Mouse (Mus musculus) adipocyte (in vitro differentiated cells): ENCODE measurements around the gene Fgf18.
A peak's percentile ranks its signal among the peaks of the same experiment; 100 is the strongest.

ENCODE experiments used
- DNase-seq: peaks from one replicate; pipeline ENCODE4 v3.0.0-alpha.2; 2016; ENCODE audit warnings: low spot score

Fgf18 gene

GRCm38 (mm10) chr11:33147171-33147571 is at the start of gene Fgf18:
Gene Fgf18, minus strand, starts transcription at chr11:33147400.
- DNase-seq: no peak

DNA sequence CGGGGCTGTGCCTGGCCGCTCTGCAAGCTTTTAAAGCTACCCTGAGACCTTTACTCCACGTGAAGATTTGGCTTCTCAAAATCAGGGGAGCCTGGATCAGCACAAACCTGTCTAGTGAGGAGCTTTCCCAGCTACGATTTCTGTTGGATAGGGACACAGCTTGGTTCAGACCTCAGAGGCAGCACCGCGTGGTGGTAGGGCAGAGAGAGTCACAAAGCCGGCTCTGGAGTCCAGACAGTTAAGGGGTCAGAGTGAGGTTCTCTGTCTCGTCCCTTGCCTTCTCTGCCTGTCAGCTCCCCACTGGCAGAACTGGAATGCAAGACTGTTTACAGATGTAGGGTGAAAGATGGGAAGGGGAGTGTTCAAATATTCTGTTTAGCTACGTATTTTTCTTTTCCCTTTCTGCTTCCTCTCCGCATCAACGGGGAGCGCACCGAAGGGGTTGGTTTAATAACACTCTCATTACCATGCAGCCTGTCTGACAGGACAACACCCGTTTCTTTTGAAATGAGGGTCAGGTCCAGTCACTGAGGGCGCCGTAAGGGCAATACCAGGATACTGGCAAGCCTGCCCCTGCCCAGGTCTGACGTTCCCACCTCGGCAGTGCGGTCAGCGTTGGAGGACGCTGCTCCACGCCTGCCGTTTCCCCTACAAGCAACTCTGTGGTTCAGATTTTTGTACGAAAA is 49.4 kb upstream of the Fgf18 start:
- DNase-seq: no peak

DNA sequence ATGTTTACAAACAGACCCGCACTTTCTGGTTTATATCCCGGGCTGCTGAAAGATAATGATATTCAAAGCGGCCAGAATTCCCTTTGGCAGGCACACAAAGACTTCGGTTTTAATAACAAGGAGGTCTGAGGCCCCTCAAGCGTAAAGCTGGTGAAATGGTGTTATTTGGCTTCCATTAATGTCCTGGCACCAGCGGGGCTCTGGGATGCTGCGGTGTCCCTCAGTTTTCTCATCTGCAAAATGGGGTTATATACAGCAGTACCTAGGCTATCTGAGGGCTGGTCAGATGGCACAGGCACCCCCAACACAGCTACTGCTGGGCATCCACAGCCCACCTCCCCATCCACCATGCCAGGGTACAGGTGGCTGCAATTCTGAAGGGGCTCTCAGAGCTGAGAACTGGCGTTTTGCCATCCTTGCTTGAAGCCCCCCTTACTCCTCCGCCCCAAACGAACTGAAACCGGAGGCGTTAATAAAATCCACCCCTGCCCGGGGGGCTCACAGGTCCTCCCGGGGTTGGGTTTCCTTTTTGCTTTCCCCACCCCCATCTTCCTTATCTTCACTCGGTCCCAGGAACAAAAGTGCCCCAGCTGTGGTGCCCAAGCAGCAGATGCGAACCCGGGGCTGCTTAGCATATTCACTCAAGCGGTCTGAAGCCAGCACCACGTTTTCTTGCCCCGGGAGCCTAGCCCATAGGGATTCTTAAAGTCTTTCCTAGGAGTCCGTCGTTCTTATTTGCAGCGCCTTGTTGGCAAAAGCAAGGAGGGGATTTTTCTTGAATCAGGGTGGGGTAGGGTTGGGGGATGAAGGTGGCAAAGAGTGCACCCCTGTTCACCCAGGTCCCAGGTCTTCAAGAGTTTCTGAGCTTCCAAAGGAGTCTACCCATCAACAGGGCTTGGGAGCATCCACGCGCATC is 48.6 kb upstream of the Fgf18 start:
- DNase-seq: no peak

DNA sequence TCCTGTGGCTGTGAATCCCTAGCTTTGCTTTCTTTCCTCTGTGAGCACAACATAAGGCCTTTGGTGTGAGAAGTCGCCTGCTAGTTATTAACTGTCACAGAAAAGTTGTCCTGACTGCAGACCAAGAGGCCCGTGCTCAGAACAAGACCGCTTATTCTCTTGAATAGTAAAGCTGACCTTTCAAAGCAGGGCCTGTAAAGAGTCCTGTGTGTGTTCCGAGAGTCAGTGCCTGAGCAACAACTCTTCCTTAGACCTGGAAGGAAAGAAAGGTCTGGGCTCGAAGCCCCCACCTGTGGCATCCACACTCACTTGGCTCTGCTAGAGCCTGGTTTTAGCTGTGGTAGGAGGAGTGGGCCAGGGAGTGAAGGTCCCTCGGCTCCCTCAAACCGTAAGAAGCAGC is 47.9 kb upstream of the Fgf18 start:
- no peak for DNase-seq

DNA sequence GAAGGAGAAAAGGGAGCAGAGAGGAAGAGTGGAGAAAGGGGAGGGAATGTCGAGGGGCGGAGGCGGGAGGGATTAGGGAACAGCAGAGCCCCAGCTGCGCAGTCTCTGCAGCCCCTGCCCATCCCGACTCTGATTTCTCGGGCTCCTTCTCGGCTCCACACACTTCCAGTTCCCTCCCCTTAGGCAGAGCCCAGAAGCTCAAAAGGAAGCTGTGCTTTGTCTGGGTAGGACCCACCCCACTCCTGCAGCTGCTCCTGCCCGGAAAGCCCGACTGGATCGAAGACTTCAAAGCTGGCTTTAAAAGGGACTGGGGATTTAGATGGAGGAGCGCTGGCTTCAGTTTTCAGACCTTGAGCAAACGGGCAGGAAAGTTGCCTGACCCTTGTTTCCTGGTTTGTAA is 46.5 kb upstream of the Fgf18 start:
- no peak for DNase-seq

DNA sequence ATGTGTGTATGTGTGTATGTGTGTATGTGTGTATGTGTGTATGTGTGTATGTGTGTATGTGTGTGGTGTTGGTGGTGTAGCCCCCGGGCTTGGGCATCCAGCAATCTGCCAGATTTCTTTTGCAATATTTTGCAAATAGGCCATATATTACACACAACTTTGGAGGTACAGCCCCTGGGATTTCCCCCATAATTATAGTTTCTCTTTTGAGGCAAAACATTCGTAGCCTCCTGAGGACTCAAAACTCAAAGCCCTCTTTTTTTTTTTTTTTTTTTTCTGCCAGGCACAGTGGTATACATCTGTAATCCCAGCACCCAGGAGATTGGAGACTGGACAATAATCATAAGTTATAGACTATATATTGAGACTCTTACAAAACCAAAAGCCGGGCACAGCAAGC is 34.6 kb upstream of the Fgf18 start:
- DNase-seq: no peak

DNA sequence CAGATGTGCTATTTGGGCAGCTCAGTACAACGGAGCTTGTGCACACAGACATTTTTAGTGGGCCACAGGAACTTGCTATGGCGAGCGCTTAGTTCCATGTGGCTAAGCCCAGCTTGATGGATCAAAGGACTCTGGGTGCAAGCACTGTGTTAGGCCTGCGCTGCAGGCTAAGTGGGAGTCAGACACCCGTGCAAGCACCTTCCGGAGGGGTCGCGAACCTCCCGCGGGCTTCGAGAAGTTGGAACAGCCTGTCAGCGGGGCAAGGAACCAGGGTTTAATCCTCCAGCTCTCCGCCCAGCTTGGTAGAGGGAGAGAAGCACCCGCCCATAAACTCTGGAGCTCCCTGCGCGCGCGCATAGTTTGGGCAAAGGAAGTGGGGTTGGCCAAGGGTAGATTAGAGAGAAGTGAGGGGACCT is 33.5 kb upstream of the Fgf18 start:
- DNase-seq: no peak

- DNase-seq: no peak
Observed at GRCm38 (mm10) chr11:33179802-33180201, 32.6 kb upstream of the Fgf18 start.

DNA sequence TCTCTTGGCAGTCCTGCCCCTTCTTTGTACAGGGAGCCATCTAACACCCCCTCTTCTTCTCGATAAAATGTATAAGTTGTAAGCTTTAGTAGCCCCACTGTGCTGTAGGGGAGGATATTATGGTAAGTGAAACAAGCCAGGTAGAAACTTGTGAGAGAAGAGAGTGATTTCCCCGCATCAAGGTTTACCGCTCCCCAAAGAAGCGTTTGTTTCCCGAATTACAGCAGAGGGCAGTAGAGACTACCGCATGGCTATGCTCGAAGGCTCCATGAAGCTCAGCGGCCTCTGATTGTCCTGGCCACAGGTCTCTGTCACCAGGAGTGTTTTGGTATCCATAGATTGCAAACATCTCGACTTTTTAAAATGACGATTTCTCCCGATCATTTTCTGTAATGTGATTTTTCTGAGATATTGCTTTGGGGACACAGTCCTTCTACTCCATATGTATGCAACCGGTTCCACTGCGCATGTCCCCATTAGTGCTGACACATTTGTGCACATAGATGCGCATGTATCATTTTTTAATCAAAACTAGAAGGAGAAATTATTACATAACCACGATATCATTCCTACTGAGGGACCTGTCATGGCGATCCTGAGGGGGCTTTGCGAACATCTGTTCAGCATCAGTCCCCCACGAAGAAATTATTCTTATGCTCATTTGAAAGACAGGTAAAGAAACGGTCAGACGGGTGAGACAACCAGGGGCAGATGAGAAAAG is 29.5 kb upstream of the Fgf18 start:
- DNase-seq: peak; percentile 42

- DNase-seq: no peak
Observed at GRCm38 (mm10) chr11:33175768-33176167, 28.6 kb upstream of the Fgf18 start.

GRCm38 (mm10) chr11:33170489-33170888 is 23.3 kb upstream of the Fgf18 start:
- DNase-seq: peak; percentile 53

GRCm38 (mm10) chr11:33162998-33163506 is 15.9 kb upstream of the Fgf18 start, which contains the start of gene Npm1:
Gene Npm1, minus strand, starts transcription at chr11:33163206.
- peak; percentile 100 for DNase-seq

- peak; percentile 73 for DNase-seq
Observed at GRCm38 (mm10) chr11:33162211-33162997, 15.2 kb upstream of the Fgf18 start.

DNA sequence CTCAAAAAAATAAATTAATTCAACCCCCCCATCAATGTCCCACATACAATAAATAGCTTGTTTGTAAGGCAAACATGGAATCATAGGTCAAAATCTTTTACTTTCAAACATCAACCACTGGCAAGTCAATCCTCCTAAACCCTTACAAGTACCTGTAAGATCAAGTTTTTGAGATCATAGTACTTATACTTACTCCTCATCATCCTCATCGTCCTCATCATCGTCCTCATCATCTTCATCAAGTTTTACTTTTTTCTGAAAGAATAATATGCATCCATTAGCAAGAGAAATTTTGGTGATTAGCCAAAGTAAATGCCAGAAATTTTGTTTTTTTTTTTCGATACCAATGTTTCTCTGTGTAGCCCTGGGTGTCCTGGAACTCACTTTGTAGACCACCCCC is 12.5 kb upstream of the Fgf18 start:
- DNase-seq: no peak

DNA sequence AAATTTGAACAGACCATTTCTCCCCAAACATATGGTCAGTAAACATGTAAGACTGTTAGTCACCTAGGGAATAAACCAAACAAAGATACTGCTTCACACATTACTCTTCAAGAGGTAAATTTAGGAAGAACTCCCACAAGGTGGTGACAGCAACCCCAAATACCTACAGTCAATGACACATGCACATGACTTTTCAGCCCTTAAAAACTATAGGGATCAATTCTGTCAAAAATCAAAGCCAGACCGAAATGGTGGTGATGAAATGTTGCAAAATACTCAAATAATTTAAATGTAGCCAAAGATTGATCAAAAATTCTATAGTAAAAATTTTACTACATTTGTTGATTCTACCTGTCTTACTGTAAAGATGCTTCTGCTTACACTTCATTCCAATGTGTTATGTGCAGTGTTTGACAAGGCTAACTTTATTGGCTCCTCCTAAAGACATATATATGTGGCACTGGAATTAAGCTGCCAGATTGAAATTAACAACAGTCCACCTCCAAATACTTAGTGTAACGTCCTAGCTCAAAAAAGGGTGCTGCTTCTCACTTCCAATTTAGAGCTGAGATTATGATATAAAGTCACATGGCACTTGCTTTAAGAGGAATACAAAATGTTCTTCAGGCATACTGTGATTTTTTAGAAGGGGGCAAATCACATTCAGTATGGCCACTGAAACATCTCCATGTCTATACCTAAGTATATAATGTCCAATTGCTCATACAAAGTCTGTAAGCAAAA is 10.4 kb upstream of the Fgf18 start:
- DNase-seq: no peak

- DNase-seq: no peak
Observed at GRCm38 (mm10) chr11:33156436-33157015, 9.3 kb upstream of the Fgf18 start.

GRCm38 (mm10) chr11:33154459-33154858 is 7.3 kb upstream of the Fgf18 start:
- DNase-seq: no peak

- no peak for DNase-seq
Observed at GRCm38 (mm10) chr11:33152997-33153396, 5.8 kb upstream of the Fgf18 start.

DNA sequence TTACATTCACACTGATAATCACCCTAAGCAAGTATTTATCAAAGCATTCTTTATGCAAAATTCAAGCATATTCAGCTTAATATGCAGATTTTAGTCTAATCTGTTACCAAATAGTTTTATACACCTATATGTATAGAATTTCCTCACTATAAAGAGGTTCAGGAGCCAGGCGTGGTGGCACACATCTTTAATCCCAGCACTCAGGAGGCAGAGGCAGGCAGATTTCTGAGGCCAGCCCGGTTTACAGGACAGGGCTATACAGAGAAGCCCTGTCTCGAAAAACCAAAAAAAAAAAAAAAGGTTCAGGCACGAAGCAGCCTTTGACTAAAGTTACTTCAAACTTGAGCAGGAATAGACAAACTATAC is 4.6 kb upstream of the Fgf18 start:
- DNase-seq: no peak

- DNase-seq: no peak
Observed at GRCm38 (mm10) chr11:33151128-33151779, 4.1 kb upstream of the Fgf18 start.
